Mouse (Mus musculus) right cerebral cortex, postnatal 14 days (tissue): ENCODE measurements around the gene Rbm39.
A peak's percentile ranks its signal among the peaks of the same experiment; 100 is the strongest.
"Not testable (repeated sequence)": the region's sequence is repeated elsewhere in the genome, so short reads cannot be mapped to it uniquely, and the experiment has no call there.

ENCODE experiments used
- DNase-seq: peaks from one replicate; pipeline ENCODE4 v3.0.0; 2022

Rbm39 gene

GRCm38 (mm10) chr2:156180094-156180821, at the start of gene Rbm39:
Rbm39 (minus strand) TSS chr2:156180238.
- DNase-seq, result peak; percentile 100

DNA sequence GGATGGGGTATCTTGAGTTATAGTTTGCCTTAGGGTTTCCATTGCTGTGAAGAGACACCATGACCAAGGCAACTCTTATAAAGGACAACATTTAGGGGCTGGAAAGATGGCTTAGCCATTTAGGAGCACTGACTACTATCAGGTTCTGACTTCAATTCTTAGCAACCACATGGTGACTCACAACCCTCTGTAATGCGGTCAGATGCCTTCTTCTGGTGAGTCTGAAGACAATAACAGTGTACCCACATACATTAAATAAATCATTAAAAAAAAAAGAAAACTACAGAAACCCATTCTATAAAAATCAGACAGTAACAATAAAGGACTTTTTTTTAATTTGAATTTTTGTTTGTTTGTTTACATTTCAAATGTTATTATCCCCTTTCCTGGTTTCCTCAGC, 49.1 kb upstream of the Rbm39 start:
- no peak for DNase-seq

GRCm38 (mm10) chr2:156227689-156228088, 47.7 kb upstream of the Rbm39 start:
- DNase-seq, result no peak

- DNase-seq, result no peak
Observed at GRCm38 (mm10) chr2:156224043-156224442, 44.0 kb upstream of the Rbm39 start.

DNA sequence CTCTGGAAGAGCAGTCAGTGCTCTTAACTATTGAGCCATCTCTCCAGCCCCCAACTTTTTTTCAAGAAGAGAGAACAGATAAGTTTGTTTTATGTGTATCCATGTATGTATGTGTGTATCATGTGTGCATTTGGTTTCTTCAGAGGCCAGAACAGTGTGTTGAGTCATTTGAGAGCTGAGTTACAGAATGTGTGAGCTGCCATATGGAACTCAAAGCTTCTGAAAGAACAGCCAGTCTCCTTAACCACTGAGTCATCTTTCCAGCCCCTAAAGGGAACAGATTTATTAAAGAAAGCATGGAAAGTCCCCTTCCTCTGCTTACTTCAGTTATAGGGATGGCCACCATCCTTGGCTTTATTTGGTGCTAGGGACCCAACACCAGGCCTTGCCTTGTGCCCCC, 42.1 kb upstream of the Rbm39 start:
- no peak for DNase-seq

DNA sequence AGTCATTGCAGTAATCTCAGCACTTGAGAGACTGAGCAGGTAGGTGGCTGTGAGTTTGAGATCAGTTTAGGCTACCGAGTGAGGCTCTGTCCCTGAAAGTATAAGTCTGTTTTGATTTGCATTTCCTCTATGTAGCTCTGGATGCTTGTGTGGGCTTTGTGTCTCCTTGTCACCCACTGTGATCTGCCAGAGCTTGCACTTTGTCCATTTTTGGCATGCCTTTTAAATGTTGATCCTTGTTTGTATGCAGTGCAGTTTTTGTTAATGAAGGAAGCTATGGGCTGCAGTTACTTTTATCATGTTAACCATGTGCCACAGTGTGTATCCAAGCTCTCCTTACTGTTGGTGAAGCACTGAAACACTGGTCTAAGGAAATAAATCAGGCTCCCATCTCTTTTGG, 37.7 kb upstream of the Rbm39 start:
- DNase-seq, result no peak

DNA sequence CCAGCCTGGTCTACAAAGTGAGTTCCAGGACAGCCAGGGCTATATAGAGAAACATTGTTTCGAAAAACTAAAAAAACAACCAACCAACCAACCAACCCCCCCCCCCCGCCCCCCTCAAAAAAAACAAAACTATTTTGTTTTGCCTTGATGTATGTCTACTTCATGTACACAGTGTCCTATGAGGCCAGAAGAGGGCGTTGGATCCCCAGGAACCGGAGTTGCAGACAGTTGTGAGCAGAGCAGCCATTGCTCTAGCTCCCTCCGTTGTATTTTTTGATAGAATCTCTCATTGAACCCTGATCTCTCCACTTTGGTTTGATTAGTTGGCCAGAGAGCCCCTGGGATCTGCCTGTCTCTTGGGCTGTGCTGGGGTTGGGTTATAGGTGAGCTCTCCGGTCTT, 23.9 kb upstream of the Rbm39 start:
- DNase-seq, result peak; percentile 13

DNA sequence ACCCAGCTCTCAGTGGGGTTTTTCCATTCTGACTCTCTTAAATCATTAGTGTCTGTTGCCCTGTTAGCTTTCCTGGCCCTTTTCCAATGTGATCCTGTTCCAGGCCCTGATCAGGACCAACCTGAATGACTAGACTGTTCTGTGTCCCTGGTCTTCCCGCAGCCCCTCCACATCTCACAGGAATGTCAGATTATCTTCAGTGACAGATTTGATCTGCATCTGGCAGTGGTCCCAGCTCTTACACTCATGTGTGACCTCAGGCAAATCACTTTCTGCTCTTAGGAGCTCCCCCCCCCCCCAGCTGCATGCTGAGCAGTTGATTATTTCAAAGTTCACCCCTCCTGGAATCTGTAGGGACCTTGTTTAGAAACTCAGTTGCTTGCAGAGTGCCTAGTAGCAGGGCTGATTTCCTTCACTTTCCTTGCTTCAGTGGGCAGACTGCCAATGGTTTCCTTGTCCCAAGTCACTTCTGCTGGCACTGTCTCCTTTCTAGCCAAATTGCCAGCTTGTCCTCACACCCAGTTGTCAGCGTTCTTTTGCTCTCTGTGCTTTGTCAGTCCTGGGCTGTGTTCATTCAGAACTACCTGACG, 22.9 kb upstream of the Rbm39 start:
- peak; percentile 51 for DNase-seq

DNA sequence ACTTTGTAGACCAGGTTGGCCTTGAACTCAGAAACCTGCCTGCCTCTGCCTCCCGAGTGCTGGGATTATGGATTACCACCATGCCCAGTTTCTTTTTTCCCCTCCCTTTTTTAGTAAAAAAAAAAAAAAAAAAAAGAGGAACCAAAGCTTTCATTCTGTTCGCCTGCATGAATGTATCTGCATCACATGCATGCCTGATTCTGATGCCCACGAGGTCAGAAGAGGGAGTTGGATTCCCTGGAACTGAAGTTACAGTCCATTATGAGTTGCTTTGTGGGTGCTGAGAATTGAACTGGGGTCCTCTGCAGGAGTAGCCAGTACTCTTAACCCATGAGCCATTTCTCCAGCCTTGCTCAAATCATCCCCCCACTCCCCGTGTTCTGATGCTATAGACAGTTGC, 21.4 kb upstream of the Rbm39 start:
- DNase-seq, result no peak

GRCm38 (mm10) chr2:156199944-156200343, 19.9 kb upstream of the Rbm39 start:
- DNase-seq, result no peak

DNA sequence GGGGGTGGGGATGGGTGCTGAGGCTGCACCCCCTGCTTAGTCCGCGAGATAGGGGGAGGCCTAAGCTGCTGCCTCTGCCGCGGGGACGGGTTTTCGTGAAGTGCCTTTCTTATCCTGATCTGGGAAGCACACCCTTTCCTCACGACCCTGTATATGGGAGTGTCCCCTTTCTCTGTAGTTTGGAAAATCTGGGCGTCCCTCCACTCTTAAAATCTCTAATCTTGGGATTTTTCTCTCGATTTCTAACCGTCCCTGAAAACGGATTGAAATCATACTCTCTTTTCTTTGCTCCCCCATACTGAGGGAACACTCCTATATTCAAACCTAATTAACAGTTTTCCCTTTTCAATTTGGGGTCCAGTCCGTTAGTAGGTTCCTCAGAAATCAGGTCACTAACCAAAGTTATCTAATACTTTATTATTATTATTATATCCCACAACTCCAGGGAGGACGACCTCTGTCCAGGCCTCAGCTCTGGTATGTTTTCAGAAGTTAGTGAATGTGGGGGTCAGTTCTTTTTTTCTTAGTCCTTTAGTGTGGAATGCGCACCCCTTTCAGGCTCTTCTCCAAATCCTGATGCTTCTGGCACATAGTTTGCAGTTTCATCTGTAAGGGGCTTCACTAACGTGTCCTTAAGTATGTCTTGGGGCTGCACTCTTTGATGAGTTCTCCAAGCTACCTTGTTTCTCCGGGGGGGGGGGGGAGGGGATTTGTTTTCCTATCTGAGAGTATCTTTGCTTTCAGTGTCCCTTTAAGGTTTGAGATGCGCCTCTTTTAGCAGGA, 17.3 kb upstream of the Rbm39 start:
- DNase-seq, result no peak

DNA sequence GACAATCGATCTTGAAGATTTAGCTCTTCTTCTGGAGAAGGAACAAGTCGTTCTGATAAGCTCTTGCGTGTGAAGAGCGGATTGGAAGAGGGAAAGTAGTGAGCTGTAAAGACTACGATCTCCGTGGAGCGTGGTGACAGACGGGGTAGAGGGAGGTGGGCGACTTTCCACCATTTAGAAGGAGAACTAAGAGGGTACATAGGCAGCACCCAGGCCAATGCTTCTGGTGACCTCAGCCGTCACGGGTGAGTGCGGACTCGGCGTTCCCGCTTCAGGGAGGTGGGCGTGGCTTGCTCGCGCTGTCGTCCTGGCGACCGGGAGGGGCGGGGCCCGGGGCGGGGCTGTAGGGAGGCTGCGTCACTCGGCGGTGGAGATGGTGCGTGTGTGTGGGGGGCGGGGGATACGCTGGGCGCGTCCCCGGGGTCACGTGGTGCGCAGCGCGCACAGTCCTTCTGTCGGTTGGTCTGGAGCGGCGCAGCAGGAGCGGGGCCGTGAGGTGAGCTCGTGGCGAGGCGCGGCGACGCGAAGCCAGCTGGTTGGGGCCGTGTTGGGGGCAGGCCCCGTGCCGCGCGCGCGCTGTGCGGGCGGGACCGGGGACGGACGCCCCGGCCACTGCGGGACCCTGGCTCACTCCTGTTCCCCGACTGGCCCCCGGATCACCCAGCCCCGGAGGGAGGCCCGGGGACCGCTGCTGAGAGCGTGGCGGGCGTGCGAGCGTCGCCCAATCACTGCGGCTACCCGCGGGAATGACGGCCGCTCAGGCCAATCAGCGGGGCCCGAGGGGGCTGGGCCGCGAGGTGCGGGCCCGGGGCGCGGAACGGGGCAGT, 16.5 kb upstream of the Rbm39 start, which contains the start of gene Phf20:
Gene Phf20, plus strand, starts transcription at position 165 of the 827 bp plus-strand sequence.
- peak; percentile 98 for DNase-seq

- no peak for DNase-seq
Observed at GRCm38 (mm10) chr2:156194571-156194970, 14.5 kb upstream of the Rbm39 start.

DNA sequence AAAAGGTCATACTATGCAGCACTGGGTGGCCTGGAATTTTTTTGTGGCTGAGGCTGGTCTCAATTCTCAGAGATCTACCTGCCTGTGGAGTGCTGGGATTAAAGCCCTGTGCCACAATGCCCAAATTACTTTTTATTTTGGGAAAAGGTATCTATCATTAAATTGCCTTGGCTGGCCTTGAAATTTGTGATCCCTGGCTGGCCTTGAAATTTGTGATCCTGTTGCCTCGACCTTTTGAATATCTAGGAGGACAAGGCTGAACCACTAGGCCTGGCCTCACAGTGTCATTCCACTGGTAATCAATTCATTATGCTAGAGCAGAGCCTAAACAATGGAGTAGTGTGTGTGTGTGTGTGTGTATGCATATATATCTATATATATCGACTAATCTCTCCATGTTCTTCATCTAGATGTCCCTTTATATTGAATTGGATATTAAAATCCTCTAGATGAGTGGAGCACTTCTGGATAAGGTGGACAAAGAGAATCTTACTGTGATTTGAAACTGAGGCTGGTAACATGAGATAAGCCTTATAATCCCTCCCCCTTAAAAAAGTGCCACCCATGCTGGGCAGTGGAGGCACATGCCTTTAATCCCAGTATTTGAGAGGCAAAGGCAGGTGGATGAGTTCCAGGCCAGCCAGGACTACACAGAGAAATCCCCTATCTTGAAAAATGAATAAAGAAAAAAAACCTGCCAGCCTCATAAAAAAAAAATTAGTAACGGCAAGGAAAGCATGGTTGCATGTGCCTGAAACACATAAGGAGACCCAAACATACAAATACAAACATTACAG, 13.2 kb upstream of the Rbm39 start:
- DNase-seq, result no peak

GRCm38 (mm10) chr2:156192068-156192467, 12.0 kb upstream of the Rbm39 start:
- no peak for DNase-seq

GRCm38 (mm10) chr2:156191540-156191939, 11.5 kb upstream of the Rbm39 start:
- DNase-seq, result no peak

DNA sequence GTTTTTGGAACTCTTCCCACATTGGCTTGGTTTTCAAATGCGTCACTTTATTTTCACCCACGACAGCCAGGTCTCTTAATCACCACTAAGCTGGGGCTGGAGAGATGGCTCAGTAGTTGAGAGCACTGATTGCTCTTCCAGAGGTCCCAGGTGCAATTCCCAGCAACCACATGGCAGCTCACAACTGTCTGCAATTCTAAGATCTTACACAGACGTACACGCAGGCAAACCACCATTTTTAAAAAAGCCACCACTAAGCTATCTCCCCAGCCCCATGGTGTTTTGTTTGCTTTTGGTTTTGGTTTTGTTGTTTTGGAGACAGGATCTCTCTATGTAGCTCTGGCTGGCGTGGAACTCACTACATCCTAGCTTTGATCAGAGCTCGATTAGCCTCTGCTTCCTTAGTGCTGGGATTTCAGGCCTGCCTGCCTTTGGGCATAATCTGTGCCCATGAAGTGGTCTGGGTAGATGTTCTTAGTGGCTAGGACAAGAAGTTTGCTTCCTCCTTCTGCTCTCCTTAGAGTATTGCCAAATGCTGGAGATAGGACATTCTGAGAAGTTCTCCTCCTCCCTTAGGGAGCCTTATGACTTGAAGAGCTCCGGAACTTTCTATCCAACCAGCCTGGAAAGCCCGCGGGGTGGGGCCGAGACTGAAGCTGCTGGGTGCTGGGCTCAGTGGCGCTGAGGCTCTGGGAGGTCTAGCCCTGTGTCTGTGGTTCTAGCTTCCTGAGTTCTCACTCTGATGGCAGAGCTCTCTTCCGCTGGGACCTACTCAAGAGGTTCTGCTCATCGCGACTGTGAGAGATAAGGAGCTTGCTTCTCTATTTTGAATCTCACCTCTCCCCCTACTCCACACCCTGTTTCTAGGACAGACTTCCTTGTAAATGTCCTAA, 10.2 kb upstream of the Rbm39 start:
- DNase-seq, result no peak

GRCm38 (mm10) chr2:156189241-156189640, 9.2 kb upstream of the Rbm39 start:
- DNase-seq, result not testable (repeated sequence)

GRCm38 (mm10) chr2:156181592-156181991, 1.6 kb upstream of the Rbm39 start:
- no peak for DNase-seq

DNA sequence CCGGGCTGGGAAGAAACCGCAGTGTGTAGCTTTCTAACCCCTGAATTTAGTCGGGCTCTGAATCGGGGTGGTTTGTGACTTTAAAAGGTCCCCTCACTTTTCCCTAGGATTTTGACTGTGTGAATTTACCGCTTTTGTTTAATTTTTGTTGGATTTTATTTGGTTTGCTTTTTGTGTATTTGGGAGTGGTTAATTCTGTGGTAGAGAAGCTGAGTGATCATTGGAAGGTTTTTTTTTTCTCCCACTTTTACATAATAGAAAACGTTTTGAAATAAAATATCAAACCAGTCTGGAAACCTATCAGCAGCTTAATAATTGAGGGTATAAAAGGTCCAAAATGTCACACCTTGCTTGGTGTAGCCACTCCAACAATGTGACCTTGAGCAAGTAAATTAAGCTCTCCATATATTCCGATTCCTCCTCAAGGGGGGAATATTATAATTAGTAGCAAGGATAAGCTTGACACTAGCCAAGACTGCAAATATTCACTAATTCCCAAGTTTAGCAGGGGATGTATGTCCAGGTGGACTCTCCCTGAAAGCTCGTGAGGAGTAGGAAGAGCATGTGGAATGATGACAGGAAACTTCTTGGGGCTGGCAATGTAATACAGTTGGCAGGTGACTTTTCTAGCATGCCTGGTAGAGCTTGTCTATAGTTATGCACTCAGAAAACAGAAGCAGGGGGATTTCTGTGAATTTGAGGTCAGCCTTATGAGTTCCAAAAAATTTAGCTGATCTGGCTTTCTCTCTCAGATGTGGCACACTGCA, 969 bp upstream of the Rbm39 start:
- no peak for DNase-seq

DNA sequence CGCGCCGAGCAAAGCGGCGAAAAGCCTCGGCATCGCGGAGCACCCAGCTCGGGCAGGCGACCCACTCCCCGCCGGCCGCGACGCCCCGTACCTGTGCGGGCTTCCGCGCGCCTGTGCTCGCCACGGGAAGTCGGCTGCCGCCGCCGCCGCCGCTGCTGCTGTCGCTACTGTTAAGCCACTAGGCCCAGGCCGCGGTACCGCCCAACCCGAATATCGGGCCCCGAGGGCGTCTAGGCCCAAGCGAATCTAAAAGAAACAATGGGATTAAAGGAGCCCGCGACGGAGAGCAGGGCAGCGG, 293 bp downstream of the Rbm39 start:
- DNase-seq, result no peak
